Mouse (Mus musculus) myocyte (in vitro differentiated cells): Measurements from ENCODE around the gene Gak. TPM values are rescaled to one million over a fixed set of nuclear protein-coding genes. Genes with fewer than 3 reads are reported as not detected.
A peak's percentile ranks its signal among the peaks of the same experiment; 100 is the strongest.

ENCODE experiments used
- H3K27me3 ChIP-seq: one replicate; pipeline ENCODE4 v1.6.1; 2011; ENCODE audit not compliant: control insufficient read depth, insufficient read depth, insufficient read length
- H3K36me3 ChIP-seq: one replicate; pipeline ENCODE4 v1.6.1; 2011; ENCODE audit not compliant: control insufficient read depth, insufficient read depth
- H3K4me2 ChIP-seq: one replicate; pipeline ENCODE4 v1.6.1; 2011; ENCODE audit warnings: low read depth, control low read depth
- H3K4me3 ChIP-seq: one replicate; pipeline ENCODE4 v1.5.1; 2011; ENCODE audit warnings: mild to moderate bottlenecking, control low read depth, moderate library complexity
- H3K79me2 ChIP-seq: one replicate; pipeline ENCODE4 v1.6.1; 2011; ENCODE audit not compliant: control insufficient read depth, insufficient read depth
- H3ac ChIP-seq: one replicate; pipeline ENCODE4 v1.6.1; 2011; ENCODE audit not compliant: control insufficient read depth, insufficient read length
- CEBPB ChIP-seq: IDR thresholded peaks from 2 replicates; pipeline ENCODE4 v1.6.1; 2011; ENCODE audit warnings: mild to moderate bottlenecking, moderate library complexity; ENCODE audit not compliant: poor library complexity, insufficient read depth, severe bottlenecking
- E2F4 ChIP-seq: IDR thresholded peaks from one replicate; pipeline ENCODE4 v1.6.1; 2011; ENCODE audit warnings: mild to moderate bottlenecking, control low read depth, moderate library complexity; ENCODE audit not compliant: insufficient read depth
- MAX ChIP-seq: IDR thresholded peaks from one replicate; pipeline ENCODE4 v1.6.1; 2011; ENCODE audit warnings: low read depth, mild to moderate bottlenecking, control low read depth
- MYOD1 ChIP-seq, 3 experiments: IDR thresholded peaks; one replicate each; pipeline ENCODE4 v1.6.1; 2011; ENCODE audit warnings: control low read depth in 2 of 3, low read depth in 2 of 3, mild to moderate bottlenecking in 2 of 3, moderate library complexity in 1 of 3; ENCODE audit not compliant: insufficient read length in 2 of 3, control insufficient read depth in 1 of 3
- MYOG ChIP-seq, 3 experiments: IDR thresholded peaks; one replicate each; pipeline ENCODE4 v1.6.1; 2011; ENCODE audit warnings: control low read depth in 2 of 3, low read depth in 2 of 3, mild to moderate bottlenecking in 2 of 3; ENCODE audit not compliant: insufficient read length in 2 of 3, control insufficient read depth in 1 of 3, insufficient read depth in 1 of 3
- POLR2A ChIP-seq: IDR thresholded peaks from one replicate; pipeline ENCODE4 v1.6.1; 2011; ENCODE audit warnings: low read depth, mild to moderate bottlenecking, control low read depth, moderate library complexity; ENCODE audit not compliant: insufficient read length
- POLR2AphosphoS2 ChIP-seq: IDR thresholded peaks from one replicate; pipeline ENCODE4 v1.6.1; 2011; ENCODE audit warnings: low read depth, control low read depth; ENCODE audit not compliant: insufficient read length
- REST ChIP-seq: IDR thresholded peaks from one replicate; pipeline ENCODE4 v1.6.1; 2011; ENCODE audit warnings: mild to moderate bottlenecking, control low read depth, moderate library complexity; ENCODE audit not compliant: insufficient read depth, insufficient read length
- SRF ChIP-seq: IDR thresholded peaks from one replicate; pipeline ENCODE4 v1.6.1; 2011; ENCODE audit warnings: low read depth; ENCODE audit not compliant: control insufficient read depth, insufficient read length
- TCF12 ChIP-seq: IDR thresholded peaks from one replicate; pipeline ENCODE4 v1.6.1; 2011; ENCODE audit warnings: mild to moderate bottlenecking, control low read depth; ENCODE audit not compliant: poor library complexity, insufficient read depth, severe bottlenecking
- TCF3 ChIP-seq: IDR thresholded peaks from one replicate; pipeline ENCODE4 v1.6.1; 2011; ENCODE audit warnings: low read depth, control low read depth; ENCODE audit not compliant: insufficient read length
- USF1 ChIP-seq: IDR thresholded peaks from one replicate; pipeline ENCODE4 v1.6.1; 2011; ENCODE audit warnings: low read depth, mild to moderate bottlenecking, control low read depth, moderate library complexity
- polyA plus RNA-seq: library from polyadenylated mRNA; unstranded; fragments of >200 nt; fragmentation: generic; extraction: Trizol; gene quantifications from one replicate; pipeline ENCODE4 v1.2.1, GENCODE M21; 2012; ENCODE audit warnings: missing spikeins

The Gak gene
- polyA plus RNA-seq, 1 experiment = 46.1 TPM

DNA sequence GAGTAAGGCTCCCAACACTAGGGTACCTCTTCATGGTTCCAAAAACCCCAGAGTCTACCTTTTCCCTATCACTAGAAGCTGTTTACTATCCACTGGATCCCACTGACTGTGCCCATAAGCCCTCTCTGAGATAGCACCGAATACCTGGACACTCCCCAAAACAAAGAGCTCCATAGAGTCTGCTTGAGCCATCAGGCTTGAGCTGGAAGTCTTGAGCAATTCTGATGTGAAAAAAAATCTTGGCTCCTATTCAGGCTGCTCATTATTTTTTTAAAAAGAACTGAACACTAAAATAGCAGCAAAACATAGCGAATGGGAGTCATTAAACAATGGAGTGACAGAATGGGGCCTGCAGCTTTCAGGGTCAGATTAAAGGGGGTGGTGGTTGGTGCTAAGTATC, 62.5 kb downstream of the Gak start:
- Histone ChIP-seq H3K36me3 (peaks cover 41% of the 10 kb centered on the region), H3K27me3 (no peaks in the 10 kb centered on the region), H3K79me2 (no peaks in the 10 kb centered on the region), H3K4me3 (no peak overlapping the region), H3ac (no peak overlapping the region), H3K4me2 (no peak overlapping the region)
- TF ChIP-seq TCF12 (no peak), TCF3 (no peak), SRF (no peak), USF1 (no peak), CEBPB (no peak), POLR2AphosphoS2 (no peak), MYOG (IDR thresholded peaks at IDR 0.05; ENCODE audit: control insufficient read depth in 1 of 3, insufficient read depth in 1 of 3, insufficient read length in 2 of 3, low read depth in 2 of 3) (no peak), MYOD1 (IDR thresholded peaks at IDR 0.05; ENCODE audit: control insufficient read depth in 1 of 3, insufficient read length in 2 of 3, low read depth in 2 of 3) (no peak), MAX (no peak), POLR2A (no peak), REST (no peak), E2F4 (no peak)

DNA sequence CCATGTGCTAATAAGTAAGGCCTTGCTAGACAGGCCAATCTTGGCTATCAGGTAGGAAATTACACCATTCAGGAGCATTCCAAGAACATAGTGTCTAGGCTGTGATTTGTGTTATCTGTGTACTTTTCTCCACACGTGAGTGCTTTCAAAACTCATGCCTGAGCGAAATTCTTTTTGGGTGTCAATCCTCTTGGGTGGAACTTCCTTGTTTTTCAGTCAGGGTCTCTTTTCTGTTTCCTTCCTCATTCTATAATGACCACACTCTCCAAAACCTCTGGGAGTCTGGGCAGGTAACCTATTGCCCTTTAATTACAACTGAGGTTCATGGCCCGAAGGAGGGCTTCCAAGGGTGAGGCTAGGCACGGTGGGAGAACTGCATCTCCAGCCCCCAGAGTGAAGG, 63.0 kb downstream of the Gak start:
- peaks cover 37% of the 10 kb centered on the region for H3K36me3 ChIP-seq
- no peak overlapping the region for H3K4me3 ChIP-seq
- H3ac ChIP-seq = no peak overlapping the region
- no peak overlapping the region for H3K4me2 ChIP-seq
- no peaks in the 10 kb centered on the region for H3K79me2 ChIP-seq
- TF ChIP-seq REST (no peak), TCF3 (no peak)
- H3K27me3 ChIP-seq = no peaks in the 10 kb centered on the region

DNA sequence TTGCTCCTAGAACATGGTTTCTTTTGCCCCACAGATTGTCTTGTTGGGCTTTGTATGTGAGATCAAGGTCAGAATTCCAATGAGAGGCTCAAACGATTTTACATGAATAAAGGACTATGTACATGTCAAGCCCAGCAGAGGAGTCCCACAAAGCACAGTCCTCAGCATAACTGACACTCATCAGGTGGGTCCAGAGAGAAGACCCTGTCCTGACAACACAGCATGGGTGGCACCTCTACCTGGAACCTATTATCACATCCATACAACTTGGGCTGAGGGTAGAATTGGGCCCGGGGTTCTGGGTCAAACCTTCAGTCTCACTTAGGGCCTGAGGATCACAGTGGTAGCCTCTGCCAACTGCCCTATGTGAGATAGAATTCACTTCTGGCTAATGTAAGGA, 64.2 kb downstream of the Gak start:
- TF ChIP-seq MAX = no peak
- peak; percentile 33 for TF ChIP-seq POLR2AphosphoS2
- H3K4me3 ChIP-seq = no peak overlapping the region
- no peaks in the 10 kb centered on the region for H3K79me2 ChIP-seq
- no peaks in the 10 kb centered on the region for H3K27me3 ChIP-seq
- H3ac ChIP-seq = no peak overlapping the region
- H3K4me2 ChIP-seq = no peak overlapping the region
- peaks cover 27% of the 10 kb centered on the region for H3K36me3 ChIP-seq

DNA sequence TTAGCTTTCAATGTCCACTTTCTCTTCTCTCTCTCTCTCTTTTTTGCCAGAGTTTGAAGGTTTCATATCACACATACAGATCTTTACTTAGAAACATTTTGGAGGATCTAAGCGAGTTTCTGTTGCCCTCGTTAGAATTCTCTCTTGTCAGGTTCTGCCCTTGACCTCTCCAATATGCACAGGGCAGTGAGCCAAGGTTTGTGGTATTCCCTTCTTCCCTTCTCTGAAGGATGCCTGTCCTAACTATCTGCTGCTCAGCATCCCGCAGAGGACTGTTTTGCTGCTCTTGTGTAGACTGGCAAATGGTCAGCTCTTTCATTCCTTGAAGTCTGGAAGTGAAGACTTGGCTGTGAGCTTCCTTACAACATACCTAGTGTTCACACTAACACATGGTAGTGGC, 65.2 kb downstream of the Gak start:
- Histone ChIP-seq H3K4me2 (no peak overlapping the region), H3K4me3 (no peak overlapping the region), H3K36me3 (peaks cover 22% of the 10 kb centered on the region), H3K79me2 (no peaks in the 10 kb centered on the region), H3K27me3 (no peaks in the 10 kb centered on the region), H3ac (no peak overlapping the region)
- no peak for TF ChIP-seq CEBPB
- no peak for TF ChIP-seq USF1
- TF ChIP-seq TCF12 = no peak
- no peak for TF ChIP-seq REST
- no peak for TF ChIP-seq SRF
- TF ChIP-seq POLR2A = no peak
- TF ChIP-seq MYOD1 (IDR thresholded peaks at IDR 0.05; ENCODE audit: control insufficient read depth in 1 of 3, insufficient read length in 2 of 3, low read depth in 2 of 3) = no peak
- TF ChIP-seq POLR2AphosphoS2 = no peak
- TF ChIP-seq MYOG (IDR thresholded peaks at IDR 0.05; ENCODE audit: control insufficient read depth in 1 of 3, insufficient read depth in 1 of 3, insufficient read length in 2 of 3, low read depth in 2 of 3) = no peak
- no peak for TF ChIP-seq MAX
- no peak for TF ChIP-seq E2F4
- TF ChIP-seq TCF3 = no peak

DNA sequence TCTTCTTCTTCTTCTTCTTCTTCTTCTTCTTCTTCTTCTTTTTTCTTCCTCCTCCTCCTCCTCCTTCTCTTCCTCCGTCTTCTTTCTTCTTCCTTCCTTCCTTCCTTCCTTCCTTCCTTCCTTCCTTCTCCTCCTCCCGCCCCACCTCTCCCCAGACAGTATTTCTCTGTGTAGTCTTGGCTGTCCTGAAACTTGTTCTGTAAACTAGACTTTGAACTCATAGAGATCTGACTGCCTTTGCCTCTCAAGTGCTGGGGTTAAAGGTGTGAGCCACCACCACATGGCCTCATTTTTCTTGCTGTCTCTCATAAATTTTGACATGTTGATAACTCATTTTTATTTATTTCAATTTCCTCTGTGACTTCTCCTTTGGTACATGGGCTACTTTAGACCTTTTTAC, 67.1 kb downstream of the Gak start:
- Histone ChIP-seq H3K4me3 (no peak overlapping the region), H3ac (no peak overlapping the region), H3K27me3 (no peaks in the 10 kb centered on the region), H3K4me2 (no peak overlapping the region), H3K36me3 (peaks cover 5% of the 10 kb centered on the region), H3K79me2 (no peaks in the 10 kb centered on the region)
- TF ChIP-seq E2F4 (no peak), CEBPB (no peak), SRF (no peak), POLR2A (no peak), TCF12 (no peak), POLR2AphosphoS2 (no peak), MYOG (IDR thresholded peaks at IDR 0.05; ENCODE audit: control insufficient read depth in 1 of 3, insufficient read depth in 1 of 3, insufficient read length in 2 of 3, low read depth in 2 of 3) (no peak), MAX (no peak), TCF3 (no peak), MYOD1 (IDR thresholded peaks at IDR 0.05; ENCODE audit: control insufficient read depth in 1 of 3, insufficient read length in 2 of 3, low read depth in 2 of 3) (no peak)
